Mouse (Mus musculus): ENCODE data around the gene Pak7. TPM values are rescaled to one million over a fixed set of nuclear protein-coding genes. Genes with fewer than 3 reads are reported as not detected.
A peak's percentile ranks its signal among the peaks of the same experiment; 100 is the strongest.

Pak7 gene
- polyA plus RNA-seq, 1 experiment from 2014 or later, result 10.6 TPM

GRCm38 (mm10) chr2:136140807-136141206, 247.0 kb downstream of the Pak7 start:
- Histone ChIP-seq H3K4me1 (ENCODE audit: control insufficient read depth, insufficient read depth, low read length) (no peaks in the 10 kb centered on the region), H3K4me2 (ENCODE audit: low read depth) (no peak overlapping the region), H3K9me3 (ENCODE audit: control insufficient read depth, low read length) (no peaks in the 10 kb centered on the region), H3K4me3 (ENCODE audit: low read depth, low read length) (no peak overlapping the region), H3K9ac (ENCODE audit: low read length) (no peak overlapping the region), H3K36me3 (ENCODE audit: control insufficient read depth, insufficient read depth, low read length) (no peaks in the 10 kb centered on the region), H3K27me3 (ENCODE audit: control insufficient read depth, insufficient read depth, low read length) (no peaks in the 10 kb centered on the region), H3K27ac (ENCODE audit: low read depth, low read length) (no peak overlapping the region)
- DNase-seq (ENCODE audit: low spot score) (no peak), ATAC-seq (ENCODE audit: insufficient read depth, low FRiP score, low TSS enrichment) (no peak)
- WGBS, result 65% methylated on average over 2 of the region's 2 CpGs

DNA sequence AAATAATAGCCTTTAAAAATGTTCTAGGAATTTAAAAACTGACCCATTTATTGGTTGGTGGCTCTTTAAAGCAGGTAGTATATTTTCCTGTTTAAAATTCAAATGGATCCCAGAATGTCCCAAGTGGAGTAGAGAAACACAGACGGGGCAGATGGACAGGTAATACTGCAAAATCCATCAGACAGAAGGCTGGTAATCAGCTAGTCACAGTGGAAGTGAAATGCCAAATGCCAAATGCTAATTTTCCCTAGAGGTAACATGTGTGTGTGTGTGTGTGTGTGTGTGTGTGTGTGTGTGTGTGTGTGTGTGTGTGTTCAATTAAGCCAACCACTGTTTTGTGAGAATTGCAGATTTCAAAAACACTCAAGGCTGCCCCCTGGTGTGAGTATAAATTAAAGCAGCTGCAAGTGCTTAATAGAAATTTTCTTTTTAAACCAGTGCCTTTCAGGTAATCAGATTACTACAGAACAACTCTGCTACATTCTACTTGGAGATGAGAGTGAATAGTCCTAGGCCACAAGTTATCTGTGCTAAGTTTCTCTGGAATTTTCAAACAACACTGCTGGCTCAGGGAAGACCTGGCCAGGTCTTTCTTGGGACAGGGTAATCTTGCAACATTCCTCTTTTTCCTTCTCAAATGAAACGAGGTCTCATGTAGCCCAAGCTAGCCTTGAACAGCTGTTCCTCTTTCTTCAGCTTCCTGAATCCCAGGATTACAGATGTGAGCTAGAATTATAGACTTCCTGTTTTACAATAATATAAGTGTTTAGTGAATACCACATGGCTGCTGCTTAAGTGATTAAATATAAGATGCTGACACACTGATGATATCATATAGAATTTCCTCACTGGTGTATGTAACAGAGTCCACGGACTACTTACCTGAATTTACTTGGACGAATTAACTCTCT, 248.4 kb downstream of the Pak7 start:
- DNase-seq (ENCODE audit: low spot score), result peak; percentile 52
- peak; percentile 32; the same call in 1 of the 2 replicates for ATAC-seq (ENCODE audit: insufficient read depth, low FRiP score, low TSS enrichment)
- Histone ChIP-seq H3K4me2 (ENCODE audit: low read depth) (no peak overlapping the region), H3K9ac (ENCODE audit: low read length) (no peak overlapping the region), H3K36me3 (ENCODE audit: control insufficient read depth, insufficient read depth, low read length) (no peaks in the 10 kb centered on the region), H3K4me3 (ENCODE audit: low read depth, low read length) (no peak overlapping the region), H3K27me3 (ENCODE audit: control insufficient read depth, insufficient read depth, low read length) (no peaks in the 10 kb centered on the region), H3K9me3 (ENCODE audit: control insufficient read depth, low read length) (no peaks in the 10 kb centered on the region), H3K4me1 (ENCODE audit: control insufficient read depth, insufficient read depth, low read length) (no peaks in the 10 kb centered on the region), H3K27ac (ENCODE audit: low read depth, low read length) (no peak overlapping the region)
- 61% methylated on average over 4 of the region's 4 CpGs for WGBS

- DNase-seq (ENCODE audit: low spot score) (no peak), ATAC-seq (ENCODE audit: insufficient read depth, low FRiP score, low TSS enrichment) (no peak)
- H3K27me3 ChIP-seq (ENCODE audit: control insufficient read depth, insufficient read depth, low read length), result no peaks in the 10 kb centered on the region
- H3K9me3 ChIP-seq (ENCODE audit: control insufficient read depth, low read length), result no peaks in the 10 kb centered on the region
- H3K4me3 ChIP-seq (ENCODE audit: low read depth, low read length), result no peak overlapping the region
- H3K36me3 ChIP-seq (ENCODE audit: control insufficient read depth, insufficient read depth, low read length), result no peaks in the 10 kb centered on the region
- no peak overlapping the region for H3K9ac ChIP-seq (ENCODE audit: low read length)
- H3K4me1 ChIP-seq (ENCODE audit: control insufficient read depth, insufficient read depth, low read length), result no peaks in the 10 kb centered on the region
- H3K27ac ChIP-seq (ENCODE audit: low read depth, low read length), result no peak overlapping the region
- no peak overlapping the region for H3K4me2 ChIP-seq (ENCODE audit: low read depth)
These were observed 249.3 kb downstream of the Pak7 start for GRCm38 (mm10) chr2:136138451-136138850.

DNA sequence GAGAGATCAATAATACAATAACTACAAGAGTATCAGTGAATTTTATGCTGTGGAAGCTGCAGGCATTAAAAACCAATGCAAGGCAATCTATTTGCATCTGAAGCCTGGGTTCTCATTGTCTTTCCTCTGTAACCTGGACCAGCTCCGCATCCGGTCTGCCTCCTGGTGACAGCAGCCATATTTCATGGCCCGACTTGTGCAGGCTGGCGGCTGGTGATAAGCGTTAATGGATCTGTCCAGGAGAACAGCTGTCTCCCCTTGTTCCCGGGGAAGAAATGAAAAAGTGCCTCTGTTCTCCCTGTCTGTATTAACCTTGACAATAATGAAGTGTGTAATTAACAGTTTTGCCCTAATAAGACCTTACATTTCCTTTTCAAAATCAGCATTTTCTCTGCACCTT, 265.9 kb downstream of the Pak7 start:
- H3K27ac ChIP-seq (ENCODE audit: low read depth, low read length), result peak overlapping the region; percentile 46; the same call in 1 of the 2 replicates
- 10% methylated on average over 6 of the region's 6 CpGs for WGBS
- H3K27me3 ChIP-seq (ENCODE audit: control insufficient read depth, insufficient read depth, low read length), result no peaks in the 10 kb centered on the region
- H3K9ac ChIP-seq (ENCODE audit: low read length), result no peak overlapping the region
- no peak overlapping the region for H3K4me3 ChIP-seq (ENCODE audit: low read depth, low read length)
- peak; percentile 53 for DNase-seq (ENCODE audit: low spot score)
- no peaks in the 10 kb centered on the region for H3K9me3 ChIP-seq (ENCODE audit: control insufficient read depth, low read length)
- ATAC-seq (ENCODE audit: insufficient read depth, low FRiP score, low TSS enrichment), result peak; percentile 82
- no peaks in the 10 kb centered on the region for H3K36me3 ChIP-seq (ENCODE audit: control insufficient read depth, insufficient read depth, low read length)
- no peaks in the 10 kb centered on the region for H3K4me1 ChIP-seq (ENCODE audit: control insufficient read depth, insufficient read depth, low read length)
- H3K4me2 ChIP-seq (ENCODE audit: low read depth), result no peak overlapping the region

GRCm38 (mm10) chr2:136118006-136118405, 269.8 kb downstream of the Pak7 start:
- H3K9ac ChIP-seq (ENCODE audit: low read length), result no peak overlapping the region
- H3K36me3 ChIP-seq (ENCODE audit: control insufficient read depth, insufficient read depth, low read length), result no peaks in the 10 kb centered on the region
- H3K4me2 ChIP-seq (ENCODE audit: low read depth), result no peak overlapping the region
- no peak overlapping the region for H3K4me3 ChIP-seq (ENCODE audit: low read depth, low read length)
- DNase-seq (ENCODE audit: low spot score), result no peak
- H3K4me1 ChIP-seq (ENCODE audit: control insufficient read depth, insufficient read depth, low read length), result no peaks in the 10 kb centered on the region
- 94% methylated on average over 2 of the region's 2 CpGs for WGBS
- H3K27ac ChIP-seq (ENCODE audit: low read depth, low read length), result no peak overlapping the region
- H3K9me3 ChIP-seq (ENCODE audit: control insufficient read depth, low read length), result no peaks in the 10 kb centered on the region
- no peaks in the 10 kb centered on the region for H3K27me3 ChIP-seq (ENCODE audit: control insufficient read depth, insufficient read depth, low read length)
- no peak for ATAC-seq (ENCODE audit: insufficient read depth, low FRiP score, low TSS enrichment)

DNA sequence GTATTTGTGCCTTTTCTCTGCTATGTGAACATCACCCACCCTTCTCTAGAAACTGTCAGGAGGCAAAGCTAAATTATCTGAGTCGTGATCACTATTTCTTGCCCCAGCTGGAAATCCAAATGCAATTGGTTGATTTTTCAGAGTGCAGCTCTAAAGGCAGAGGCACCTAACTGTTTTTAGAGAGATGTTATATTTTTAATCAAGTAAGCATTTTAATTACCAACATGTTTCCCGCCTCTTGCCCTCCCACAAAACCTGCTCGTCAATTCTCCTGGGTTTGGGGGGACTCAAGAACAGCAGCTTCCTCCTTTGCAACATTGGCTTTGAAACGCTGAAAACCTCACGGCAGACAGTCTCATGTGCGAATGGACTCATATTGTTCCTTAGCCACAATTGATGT, 274.4 kb downstream of the Pak7 start:
- Histone ChIP-seq H3K9me3 (ENCODE audit: control insufficient read depth, low read length) (no peaks in the 10 kb centered on the region), H3K9ac (ENCODE audit: low read length) (no peak overlapping the region), H3K4me1 (ENCODE audit: control insufficient read depth, insufficient read depth, low read length) (peaks cover 12% of the 10 kb centered on the region), H3K36me3 (ENCODE audit: control insufficient read depth, insufficient read depth, low read length) (no peaks in the 10 kb centered on the region), H3K4me3 (ENCODE audit: low read depth, low read length) (no peak overlapping the region), H3K4me2 (ENCODE audit: low read depth) (no peak overlapping the region), H3K27ac (ENCODE audit: low read depth, low read length) (no peak overlapping the region), H3K27me3 (ENCODE audit: control insufficient read depth, insufficient read depth, low read length) (no peaks in the 10 kb centered on the region)
- ATAC-seq (ENCODE audit: insufficient read depth, low FRiP score, low TSS enrichment) (no peak), DNase-seq (ENCODE audit: low spot score) (no peak)
- 78% methylated on average over 6 of the region's 6 CpGs for WGBS

DNA sequence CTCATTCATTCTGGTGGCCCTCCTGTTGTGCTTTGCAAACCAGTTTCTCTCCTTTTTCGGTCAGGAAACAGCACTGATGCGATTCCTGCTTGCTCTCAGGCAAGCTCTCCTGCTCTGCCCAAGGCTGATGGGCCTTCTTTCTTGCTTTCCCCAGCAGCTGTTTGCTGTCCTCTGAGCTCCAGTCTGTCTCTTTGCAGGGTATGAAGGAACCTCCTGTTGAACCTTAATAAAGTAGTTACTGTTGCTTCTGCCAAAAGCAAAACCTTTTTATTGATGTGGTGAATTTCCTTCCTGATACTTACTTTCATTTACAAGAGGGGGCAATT, 278.8 kb downstream of the Pak7 start:
- Histone ChIP-seq H3K36me3 (ENCODE audit: control insufficient read depth, insufficient read depth, low read length) (no peaks in the 10 kb centered on the region), H3K4me2 (ENCODE audit: low read depth) (peak overlapping the region; percentile 1; the same call in 1 of the 2 replicates), H3K9ac (ENCODE audit: low read length) (0 out of 2 replicates have a peak overlapping the region, but pooled peaks have one; percentile 8), H3K27me3 (ENCODE audit: control insufficient read depth, insufficient read depth, low read length) (no peaks in the 10 kb centered on the region), H3K4me1 (ENCODE audit: control insufficient read depth, insufficient read depth, low read length) (peaks cover 15% of the 10 kb centered on the region), H3K4me3 (ENCODE audit: low read depth, low read length) (no peak overlapping the region), H3K27ac (ENCODE audit: low read depth, low read length) (peak overlapping the region; percentile 87), H3K9me3 (ENCODE audit: control insufficient read depth, low read length) (no peaks in the 10 kb centered on the region)
- peak; percentile 38 for DNase-seq (ENCODE audit: low spot score)
- 0 out of 2 replicates have a peak, but pooled peaks have one; percentile 1 for ATAC-seq (ENCODE audit: insufficient read depth, low FRiP score, low TSS enrichment)
- 0% methylated on average over 2 of the region's 2 CpGs for WGBS

DNA sequence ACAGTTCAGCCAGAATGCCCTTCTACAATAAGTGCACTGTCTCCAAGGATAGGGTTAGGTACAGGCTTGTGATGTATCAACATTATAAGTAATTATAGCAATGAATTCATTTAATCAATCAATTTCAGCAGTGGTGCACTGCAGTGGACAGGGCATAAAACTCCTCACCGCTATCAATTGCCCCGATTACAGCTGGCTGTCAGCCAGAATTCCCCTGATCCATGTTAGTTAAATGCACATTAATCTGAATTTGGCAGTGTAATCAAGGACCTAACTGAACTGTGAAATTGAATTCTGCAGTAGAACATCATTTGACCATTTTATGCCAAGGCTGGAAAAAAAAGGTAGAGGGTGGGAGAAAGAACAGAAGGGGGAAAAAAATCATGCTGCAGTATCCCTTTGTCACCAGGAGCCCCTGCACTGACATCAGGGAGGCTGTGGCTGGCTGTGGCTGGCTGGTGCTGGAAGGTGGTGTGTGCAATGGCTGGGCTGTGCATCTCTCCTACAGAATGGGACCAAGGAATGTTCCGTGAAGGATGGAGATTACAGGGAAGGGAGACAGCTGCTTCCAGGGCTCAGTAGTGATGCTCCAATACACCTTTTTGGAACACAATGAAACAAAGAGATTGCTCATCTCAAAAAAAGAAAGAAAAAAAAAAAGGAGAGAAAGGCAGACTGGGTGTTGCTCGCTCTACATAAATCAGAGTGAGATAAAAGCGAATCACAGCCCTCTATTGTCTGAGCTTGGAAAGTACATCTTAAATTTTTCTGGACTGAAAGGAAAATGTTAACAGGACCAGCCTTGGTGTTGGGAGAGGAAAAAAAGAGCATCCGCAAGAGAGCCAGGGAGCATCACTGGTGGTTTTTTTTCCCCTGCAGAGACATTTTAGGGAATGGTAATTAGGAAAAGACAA, 279.4 kb downstream of the Pak7 start:
- H3K27ac ChIP-seq (ENCODE audit: low read depth, low read length), result peak overlapping the region; percentile 87
- H3K36me3 ChIP-seq (ENCODE audit: control insufficient read depth, insufficient read depth, low read length), result no peaks in the 10 kb centered on the region
- no peaks in the 10 kb centered on the region for H3K27me3 ChIP-seq (ENCODE audit: control insufficient read depth, insufficient read depth, low read length)
- peak; percentile 78 for DNase-seq (ENCODE audit: low spot score)
- H3K4me2 ChIP-seq (ENCODE audit: low read depth), result no peak overlapping the region; the same call in 1 of the 2 replicates
- H3K9ac ChIP-seq (ENCODE audit: low read length), result 0 out of 2 replicates have a peak overlapping the region, but pooled peaks have one; percentile 8
- ATAC-seq (ENCODE audit: insufficient read depth, low FRiP score, low TSS enrichment), result peak; percentile 88
- 3% methylated on average over 6 of the region's 6 CpGs for WGBS
- H3K4me1 ChIP-seq (ENCODE audit: control insufficient read depth, insufficient read depth, low read length), result peaks cover 15% of the 10 kb centered on the region
- no peaks in the 10 kb centered on the region for H3K9me3 ChIP-seq (ENCODE audit: control insufficient read depth, low read length)
- no peak overlapping the region for H3K4me3 ChIP-seq (ENCODE audit: low read depth, low read length)
